Mouse (Mus musculus) brain, embryonic 14.5 days (tissue): ENCODE measurements around the gene Zdhhc16. TPM values are rescaled to one million over a fixed set of nuclear protein-coding genes. Genes with fewer than 3 reads are reported as not detected.
A peak's percentile ranks its signal among the peaks of the same experiment; 100 is the strongest.

Experiments used
- DNase-seq: peaks from one replicate; pipeline ENCODE4 v3.0.0-alpha.2; 2011; ENCODE audit warnings: low read depth
- CTCF ChIP-seq: fragments of 200-500 bp; IDR thresholded peaks from 2 replicates; pipeline ENCODE4 v1.5.1; 2012; ENCODE audit warnings: inconsistent platforms, mild to moderate bottlenecking, moderate library complexity, borderline replicate concordance; ENCODE audit not compliant: insufficient read depth, insufficient read length; ENCODE audit errors: extremely low read depth
- POLR2A ChIP-seq: fragments of 200-500 bp; IDR thresholded peaks from 2 replicates; pipeline ENCODE4 v1.6.1; 2012; ENCODE audit warnings: mild to moderate bottlenecking, inconsistent platforms, borderline replicate concordance; ENCODE audit not compliant: poor library complexity, insufficient read depth, insufficient read length, severe bottlenecking; ENCODE audit errors: extremely low read depth
- polyA plus RNA-seq: library from polyadenylated mRNA; depleted of rRNA; stranded (reverse); fragments of >200 nt; gene quantifications from 2 replicates; pipeline ENCODE4 v1.2.3, GENCODE M21; 2012

Gene Zdhhc16
- polyA plus RNA-seq, 1 experiment, result 85.1 TPM

DNA sequence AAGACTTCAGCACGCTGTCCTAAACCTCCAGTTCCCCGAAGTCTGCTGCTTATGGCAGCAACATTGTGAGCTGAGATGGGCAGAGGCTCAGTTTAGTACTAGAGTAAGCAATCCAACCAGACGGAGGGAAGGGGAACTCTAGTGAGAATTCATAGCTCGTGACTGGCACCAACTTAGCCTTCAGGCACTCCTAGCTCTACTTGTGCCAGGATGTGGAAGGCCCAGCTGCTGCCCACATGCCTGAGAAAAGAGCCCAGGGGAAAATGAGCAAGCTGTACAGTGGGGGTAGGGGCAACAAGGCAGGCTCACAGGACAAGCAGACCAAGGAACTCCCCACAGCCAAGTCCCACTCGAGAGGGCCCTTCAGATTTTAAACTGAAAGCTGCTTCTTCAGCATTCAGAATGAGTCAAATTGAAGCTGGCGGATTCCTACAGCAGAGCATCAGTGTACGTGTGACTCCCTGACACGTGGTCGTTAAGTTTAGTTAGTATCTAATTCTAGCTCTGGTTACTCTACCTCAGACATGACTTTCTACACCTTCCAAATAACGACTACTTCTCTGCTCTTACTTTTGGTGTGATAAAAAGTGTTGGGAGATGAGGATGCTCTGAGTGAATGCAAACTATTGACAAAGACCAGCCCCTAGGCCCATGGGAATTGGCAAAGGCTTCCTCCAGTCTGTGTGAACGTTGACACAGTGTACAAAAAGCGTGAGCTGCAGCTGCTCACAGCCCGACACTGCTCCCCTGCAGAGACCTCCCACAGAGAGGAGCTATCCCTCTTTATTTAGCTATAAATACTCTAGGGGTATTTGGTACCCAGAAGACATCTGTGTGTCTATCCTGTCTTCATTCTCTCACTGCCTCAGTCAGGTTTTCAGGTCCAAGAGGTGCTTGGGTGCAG, 40.9 kb downstream of the Zdhhc16 start:
- TF ChIP-seq CTCF (no peak), POLR2A (no peak)
- peak; percentile 50 for DNase-seq

- TF ChIP-seq POLR2A (no peak), CTCF (no peak)
- peak; percentile 58 for DNase-seq
Measured at GRCm38 (mm10) chr19:41980422-41980818, 47.1 kb downstream of the Zdhhc16 start.

DNA sequence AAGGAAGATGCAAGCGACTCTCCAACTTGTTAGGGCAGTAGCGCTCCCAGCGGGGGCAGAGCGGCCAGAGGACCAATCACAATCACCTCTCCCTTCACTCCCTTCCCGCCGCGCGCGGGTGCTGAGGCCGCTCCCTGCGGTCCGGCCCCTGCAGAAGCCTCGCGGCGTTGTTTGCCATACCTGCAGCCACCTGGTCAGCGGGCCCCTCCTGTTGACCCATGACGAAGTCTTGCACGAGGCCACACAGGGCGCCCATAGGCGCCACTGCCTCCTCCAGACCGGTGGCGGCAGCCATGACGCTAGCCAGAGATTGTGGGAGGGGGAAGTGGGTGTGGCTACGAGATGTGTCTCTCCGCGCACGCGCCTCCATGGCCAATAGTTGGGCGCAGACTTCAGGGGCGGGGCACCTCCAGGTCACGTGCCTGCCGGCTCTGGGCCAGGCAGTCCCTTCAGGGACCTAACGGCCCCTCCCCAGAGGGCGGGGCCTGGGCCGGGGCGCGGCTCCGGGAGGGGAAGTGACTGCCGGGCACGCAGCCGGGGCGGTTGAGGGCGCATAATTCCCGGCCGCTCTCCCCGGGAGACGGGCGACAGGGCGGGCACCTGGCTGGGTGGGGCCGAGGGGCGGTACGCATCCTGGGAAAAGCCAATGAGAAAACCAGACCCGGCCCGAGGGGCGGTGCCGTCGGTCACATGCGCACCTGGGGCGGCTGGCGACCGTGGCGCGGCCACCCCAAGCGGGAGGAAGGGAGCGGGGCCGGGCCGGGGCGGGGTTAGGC, 47.7 kb downstream of the Zdhhc16 start, which contains the start of gene Mms19:
Gene Mms19 (minus strand): TSS at position 339 of the 776 bp plus-strand sequence.
- TF ChIP-seq POLR2A (peak; percentile 39; the same call in 1 of the 2 replicates), CTCF (no peak)

DNA sequence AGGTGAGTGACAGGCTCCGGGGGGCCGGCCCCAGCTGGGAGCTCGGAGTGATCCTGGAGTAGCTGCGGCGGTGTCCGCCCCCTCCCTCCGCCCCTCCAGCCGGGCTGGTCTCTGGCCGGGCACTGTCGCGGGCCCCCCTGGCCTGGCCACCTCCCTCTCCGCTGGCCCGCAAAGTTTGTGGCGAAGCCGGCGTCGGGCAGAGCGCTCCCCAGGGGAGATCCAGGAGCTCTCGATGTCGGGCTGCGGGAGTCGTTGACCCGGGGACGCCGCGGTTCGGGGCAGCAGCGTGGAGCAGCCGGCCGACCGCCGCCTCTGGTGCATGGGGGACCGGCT, 48.3 kb downstream of the Zdhhc16 start, which contains the start of gene Ubtd1:
Gene Ubtd1 (plus strand): TSS at position 169 of the 333 bp plus-strand sequence.
- no peak for DNase-seq
- no peak for TF ChIP-seq POLR2A
- no peak for TF ChIP-seq CTCF

More for the DNA sequence above, 47.7 kb downstream of the Zdhhc16 start, which contains the start of gene Mms19:
- DNase-seq, result peak; percentile 99

DNA sequence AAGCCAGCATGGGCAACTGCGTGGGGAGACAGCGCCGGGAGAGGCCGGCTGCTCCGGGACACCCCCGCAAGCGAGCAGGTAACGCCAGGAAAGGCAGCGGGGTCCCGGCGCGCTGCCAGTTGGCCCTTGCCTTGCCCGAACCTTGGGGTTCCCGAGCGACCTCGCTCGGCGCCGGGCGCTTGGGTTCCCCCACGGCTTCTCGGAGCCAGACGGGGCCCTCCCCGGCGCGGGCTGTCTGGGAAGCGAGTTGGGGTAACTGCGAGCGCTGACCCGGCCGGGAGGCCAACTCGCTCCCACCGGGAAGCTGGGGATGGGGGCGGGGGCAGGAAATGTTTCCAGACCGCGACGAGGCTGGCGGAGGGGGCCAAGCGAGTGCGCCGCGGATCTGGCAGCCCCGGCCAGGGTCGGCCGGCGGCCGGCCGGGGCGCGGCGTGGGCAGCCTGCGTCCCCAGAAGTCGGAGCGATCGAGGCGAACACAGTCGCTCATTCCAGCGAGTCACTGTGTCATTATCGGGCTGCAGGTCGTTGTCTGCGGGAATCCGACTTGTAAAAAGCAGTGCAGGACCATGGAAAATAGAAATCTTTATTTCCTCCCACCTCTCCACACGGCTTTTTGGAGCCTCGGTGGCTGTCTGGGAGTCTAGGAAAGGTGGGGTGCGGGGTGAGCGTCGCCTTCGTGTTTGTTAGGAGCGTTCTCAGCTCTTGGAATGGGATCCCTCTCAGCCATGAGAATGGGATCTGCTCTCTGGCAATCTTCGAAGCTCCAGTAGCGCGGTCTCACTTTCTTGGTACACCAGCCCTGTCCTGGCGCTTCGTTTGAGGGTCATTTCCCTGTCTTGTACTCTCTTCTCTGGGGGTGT, 48.9 kb downstream of the Zdhhc16 start:
- peak; percentile 31 for DNase-seq

DNA sequence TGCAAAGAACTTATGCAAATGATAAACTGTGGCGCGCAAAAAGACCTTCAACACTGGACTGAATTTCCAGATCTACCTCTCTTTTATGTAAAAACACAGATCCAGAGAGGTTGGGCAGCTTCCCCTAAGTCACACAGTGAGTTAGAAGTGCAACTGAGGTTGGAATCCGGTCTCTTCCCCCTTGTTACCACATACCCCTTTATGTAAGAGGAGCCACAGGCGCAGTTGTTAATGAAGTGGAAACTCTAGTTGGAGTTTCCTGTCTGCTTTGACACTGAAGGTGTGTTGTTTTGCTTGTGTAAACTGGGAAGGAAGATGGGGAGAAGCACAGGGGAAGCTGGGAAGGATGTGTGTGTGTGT, 49.5 kb downstream of the Zdhhc16 start:
- DNase-seq, result peak; percentile 9
- TF ChIP-seq CTCF (no peak), POLR2A (no peak)

More for the DNA sequence above, 48.9 kb downstream of the Zdhhc16 start:
- TF ChIP-seq CTCF, result no peak
- TF ChIP-seq POLR2A, result no peak

DNA sequence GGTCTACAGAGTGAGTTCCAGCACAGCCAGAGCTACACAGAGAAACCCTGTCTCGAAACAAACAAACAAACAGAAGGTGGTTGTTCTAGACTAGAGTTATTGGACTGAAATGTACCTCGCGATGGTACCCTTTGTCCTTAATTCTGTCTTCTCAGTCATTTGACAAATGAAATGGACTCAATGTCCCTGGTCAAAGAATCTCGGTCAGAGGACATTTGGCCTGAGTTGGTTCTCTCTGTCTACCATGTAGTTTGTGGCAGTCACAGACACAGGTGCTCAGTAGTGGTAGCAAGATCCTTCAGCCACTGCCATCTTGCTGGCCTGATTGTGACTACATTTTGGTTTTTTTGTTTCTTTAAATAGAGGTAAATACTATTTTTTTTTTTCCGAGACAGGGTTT, 52.7 kb downstream of the Zdhhc16 start:
- TF ChIP-seq POLR2A, result no peak
- TF ChIP-seq CTCF, result no peak
- no peak for DNase-seq

- no peak for DNase-seq
- TF ChIP-seq CTCF, result no peak
- no peak for TF ChIP-seq POLR2A
Measured at GRCm38 (mm10) chr19:41987206-41987605, 53.9 kb downstream of the Zdhhc16 start.

DNA sequence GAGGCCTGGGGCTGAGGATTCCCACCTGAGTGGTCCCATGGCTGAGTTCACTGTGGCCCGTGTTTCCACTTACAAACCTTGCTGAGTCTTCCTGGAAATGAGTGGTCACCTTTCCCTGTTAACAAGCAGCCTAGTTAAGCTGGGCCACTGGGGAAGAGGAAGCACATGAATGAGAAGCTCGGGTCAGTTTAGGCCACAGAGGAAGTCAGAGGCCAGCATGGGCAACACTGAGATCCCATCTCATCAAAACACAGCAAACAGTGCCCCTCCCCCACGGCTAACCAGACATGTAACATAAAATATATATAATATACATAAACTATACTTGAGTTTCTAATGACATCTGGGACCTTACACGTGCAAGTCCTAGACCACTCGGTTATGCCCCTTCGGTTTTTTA, 56.5 kb downstream of the Zdhhc16 start:
- no peak for TF ChIP-seq CTCF
- TF ChIP-seq POLR2A, result no peak
- DNase-seq, result no peak

GRCm38 (mm10) chr19:41991926-41992477, 58.7 kb downstream of the Zdhhc16 start:
- TF ChIP-seq CTCF (no peak), POLR2A (no peak)
- peak; percentile 54 for DNase-seq
